ENCODE assay signal across 22 mouse cellular contexts in the genomic region with DNA sequence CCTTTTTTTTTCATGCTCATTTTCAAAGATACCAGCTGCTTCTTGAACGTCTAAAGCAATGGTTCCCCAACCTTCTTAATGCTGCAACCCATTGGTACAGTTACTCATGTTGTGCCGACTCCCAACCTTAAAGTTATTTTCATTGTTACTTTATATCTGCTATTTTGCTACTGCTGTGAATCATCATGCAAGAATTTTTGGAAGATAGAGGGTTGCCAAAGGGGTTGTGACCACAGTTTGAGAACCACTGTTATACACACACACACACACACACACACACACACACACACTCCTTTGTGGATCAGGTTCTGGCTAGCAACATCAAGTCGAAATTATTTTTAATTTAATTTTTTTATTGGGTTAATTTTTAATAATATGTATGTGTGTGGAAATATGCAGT.
"Had no signal": no experiment of that assay in that cellular context is flagged by ENCODE, and none has a peak within 500 bp of the region (broad histone marks: within the 10 kb centered on the region; RNA-seq: fewer than 3 reads in every experiment).

No protein-coding gene starts in this region.

- H3K4me2 ChIP-seq: heart, embryonic 11.5 days; heart, embryonic 13.5 days; heart, embryonic 15.5 days; hindbrain, embryonic 13.5 days; hindbrain, embryonic 15.5 days; limb, embryonic 12.5 days; liver, embryonic 11.5 days; liver, embryonic 13.5 days had no signal

- H3K4me3 ChIP-seq: heart, adult 2 months; heart, embryonic 13.5 days; heart, embryonic 15.5 days; hindbrain, embryonic 13.5 days; hindbrain, embryonic 15.5 days; layer of hippocampus, adult 2 months; left cerebral cortex, adult 2 months; limb, embryonic 10.5 days; limb, embryonic 12.5 days; liver, embryonic 13.5 days had no signal

- DNase-seq: gastrocnemius, postnatal 14 days; gastrocnemius, postnatal 36 days; heart, adult 2 months; heart, postnatal 14 days; heart, postnatal 36 days; kidney, adult 18-20 months; kidney, adult 8-10 months; kidney, postnatal 10 days; kidney, postnatal 25 days; kidney, postnatal 4 days; liver; liver, embryonic 13.5 days had no signal

- H3K27me3 ChIP-seq: heart, embryonic 13.5 days; heart, embryonic 15.5 days; hindbrain, embryonic 13.5 days; hindbrain, embryonic 15.5 days; limb, embryonic 12.5 days; liver, embryonic 13.5 days had no signal

- H3K36me3 ChIP-seq: heart, embryonic 13.5 days; heart, embryonic 15.5 days; hindbrain, embryonic 13.5 days; hindbrain, embryonic 15.5 days; limb, embryonic 10.5 days; limb, embryonic 12.5 days; liver, embryonic 13.5 days had no signal
